Mouse (Mus musculus) macrophage (primary cell): ENCODE measurements around the gene Slc1a2. TPM values are rescaled to one million over a fixed set of nuclear protein-coding genes. Genes with fewer than 3 reads are reported as not detected.

Experiments used
- H3K27ac ChIP-seq: fragments of 350-480 bp; formaldehyde crosslinking; 2 replicates; pipeline ENCODE4 v1.9.0; 2021
- H3K36me3 ChIP-seq: fragments of 350-480 bp; formaldehyde crosslinking; 2 replicates; pipeline ENCODE4 v1.9.0; 2021; ENCODE audit errors: inconsistent target
- H3K4me3 ChIP-seq: fragments of 350-480 bp; formaldehyde crosslinking; 2 replicates; pipeline ENCODE4 v1.9.0; 2021; ENCODE audit errors: inconsistent target
- H3K79me2 ChIP-seq: fragments of 350-480 bp; formaldehyde crosslinking; 2 replicates; pipeline ENCODE4 v1.9.0; 2021; ENCODE audit errors: inconsistent target
- WGBS: methylation state at CpG from one replicate; pipeline ENCODE4 v1.1.7; 2026; ENCODE audit warnings: inconsistent platforms; ENCODE audit not compliant: missing documents; 5-methylcytosine and 5-hydroxymethylcytosine counted together
- polyA plus RNA-seq: library from polyadenylated mRNA; stranded (reverse); fragments of 250-400 nt; gene quantifications from 3 replicates; pipeline ENCODE4 v1.2.4, GENCODE M21; 2018; ENCODE audit warnings: inconsistent platforms
- total RNA-seq, 78 experiments: library from RNA; depleted of rRNA; stranded (reverse); fragments of 250-400 nt; gene quantifications; 1 replicate in 9 of 78; 2 replicates in 24 of 78; 3 replicates in 43 of 78; 4 replicates in 2 of 78; pipeline ENCODE4 v1.2.4; 2018; ENCODE audit warnings: inconsistent platforms in 56 of 78

Slc1a2 gene
- 1 to 10 TPM in 2 of 26 experiments, under 1 TPM in 10, not detected in 14; 0.06 to 1.8 (median 0.19) TPM for total RNA-seq (2018; cell fraction: chromatin; rRNA removed)
- total RNA-seq (2018; cell fraction: cytosol; rRNA removed) = 1 to 10 TPM in 1 of 26 experiments, under 1 TPM in 23, not detected in 2; 0.04 to 1.2 (median 0.30) TPM
- total RNA-seq (2018; cell fraction: nucleus; rRNA removed) = 1 to 10 TPM in 2 of 26 experiments, under 1 TPM in 14, not detected in 10; 0.06 to 1.1 (median 0.46) TPM
- polyA plus RNA-seq = 0.03 to 0.42 TPM (median 0.07 TPM) in 3 replicates

DNA sequence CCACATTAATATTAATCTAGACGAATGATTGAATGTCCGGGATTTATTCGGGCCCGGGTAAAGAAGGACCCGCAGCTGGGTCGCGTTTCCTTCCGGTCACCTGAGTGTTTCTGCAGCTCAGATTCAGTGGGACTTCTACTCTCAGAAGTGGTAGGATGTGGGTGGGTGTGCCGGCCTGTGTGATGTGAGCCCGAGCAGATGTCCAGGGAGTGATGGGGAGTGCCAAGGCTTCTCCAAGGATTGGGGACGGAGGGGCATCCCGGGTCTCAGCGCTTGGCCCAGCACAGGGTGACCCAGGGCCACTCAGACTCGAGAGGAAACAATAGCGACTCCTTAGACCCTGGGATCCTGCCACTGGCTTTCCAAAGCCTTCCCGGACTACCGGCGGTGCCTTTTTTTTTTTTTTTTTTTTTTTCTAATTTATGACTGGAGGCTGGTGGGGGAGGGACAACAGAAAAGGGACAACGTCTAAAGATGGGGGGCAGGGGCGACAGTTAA, at the start of gene Slc1a2:
Gene Slc1a2 (plus strand): TSS at position 497 of the 498 bp plus-strand sequence.
- H3K4me3 ChIP-seq = no peak within 1 kb of the TSS
- no peaks in the 10 kb centered on the region for H3K79me2 ChIP-seq
- 2% methylated on average over 14 of the region's 20 CpGs for WGBS
- H3K36me3 ChIP-seq = no peaks in the 10 kb centered on the region
- H3K27ac ChIP-seq = no peak within 1 kb of the TSS

DNA sequence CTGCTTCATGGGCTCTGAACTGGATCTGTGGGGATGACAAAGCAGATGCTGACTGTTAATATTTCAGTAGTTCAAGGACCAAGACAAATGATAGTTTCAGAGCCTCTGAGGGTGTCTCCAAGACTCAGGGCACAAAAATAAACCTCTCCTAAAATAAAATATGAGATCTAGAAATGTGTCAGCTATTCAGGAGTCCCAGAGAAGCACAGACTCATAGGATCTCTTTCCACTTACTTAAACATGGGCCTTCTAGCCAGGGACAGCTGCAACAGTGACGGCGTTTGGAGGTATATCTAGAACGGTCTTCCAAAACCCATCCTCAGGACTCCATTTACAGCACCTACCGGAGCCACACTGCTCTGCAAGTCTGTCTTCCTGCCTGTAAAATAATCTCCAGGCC, 48.0 kb upstream of the Slc1a2 start:
- Histone ChIP-seq H3K36me3 (no peaks in the 10 kb centered on the region), H3K4me3 (no peak overlapping the region), H3K79me2 (no peaks in the 10 kb centered on the region), H3K27ac (no peak overlapping the region)
- 100% methylated on average over 4 of the region's 4 CpGs for WGBS

DNA sequence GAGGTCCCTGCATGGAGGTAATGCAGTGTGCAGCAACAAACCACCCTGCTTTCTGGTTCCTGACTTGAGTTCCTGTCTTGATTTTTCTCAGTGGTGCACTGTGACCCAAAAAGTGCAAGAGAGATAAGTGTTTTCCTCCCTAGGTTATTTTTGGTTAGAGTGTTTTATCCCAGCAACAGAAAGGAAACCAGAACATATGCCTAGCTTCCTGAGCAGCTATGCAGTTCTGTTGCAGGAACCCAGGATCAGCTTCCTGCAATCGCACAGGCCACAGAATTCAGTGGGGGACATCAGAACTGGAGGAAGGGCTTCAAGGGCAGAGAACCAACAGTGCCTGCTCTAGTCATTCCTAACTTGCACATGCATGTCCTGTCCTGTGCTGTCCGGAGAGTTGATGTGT, 41.8 kb upstream of the Slc1a2 start:
- Histone ChIP-seq H3K36me3 (no peaks in the 10 kb centered on the region), H3K79me2 (no peaks in the 10 kb centered on the region), H3K27ac (no peak overlapping the region), H3K4me3 (no peak overlapping the region)
- 23% methylated on average over 2 of the region's 2 CpGs for WGBS

DNA sequence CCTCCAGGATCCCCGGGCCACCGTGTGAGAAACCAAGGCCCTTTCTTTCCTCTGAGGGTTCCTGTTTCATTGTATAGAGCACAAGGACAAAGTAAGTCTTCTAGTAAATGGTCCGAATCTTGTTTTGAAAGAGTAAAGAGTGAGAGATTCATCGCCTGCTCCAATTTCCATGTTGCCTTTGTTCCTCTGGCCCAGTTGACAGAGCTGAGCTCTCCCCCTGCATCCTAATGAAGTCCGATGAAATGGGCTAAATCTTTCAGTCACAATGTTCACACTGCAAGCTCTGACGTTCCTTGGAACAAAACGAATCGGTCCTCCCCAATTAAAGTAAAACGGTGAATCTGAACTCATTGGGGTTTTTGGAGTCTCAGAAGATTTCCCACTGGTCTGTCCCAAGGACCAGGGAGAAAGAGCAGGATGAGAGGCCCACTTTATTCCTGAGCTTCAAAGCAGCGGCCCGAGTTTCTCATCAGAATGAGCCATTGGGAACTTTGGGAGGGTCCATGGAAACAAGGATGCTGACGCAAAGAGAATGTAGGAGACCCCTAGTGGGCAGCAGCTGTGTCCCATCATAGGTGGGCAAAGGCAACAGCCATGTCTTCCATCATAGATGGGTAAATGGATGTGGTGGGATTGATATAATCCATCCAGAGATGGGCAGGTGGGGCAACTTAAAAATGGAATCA, 37.6 kb upstream of the Slc1a2 start:
- H3K27ac ChIP-seq = no peak overlapping the region
- no peaks in the 10 kb centered on the region for H3K36me3 ChIP-seq
- no peak overlapping the region for H3K4me3 ChIP-seq
- 89% methylated on average over 12 of the region's 12 CpGs for WGBS
- H3K79me2 ChIP-seq = no peaks in the 10 kb centered on the region

DNA sequence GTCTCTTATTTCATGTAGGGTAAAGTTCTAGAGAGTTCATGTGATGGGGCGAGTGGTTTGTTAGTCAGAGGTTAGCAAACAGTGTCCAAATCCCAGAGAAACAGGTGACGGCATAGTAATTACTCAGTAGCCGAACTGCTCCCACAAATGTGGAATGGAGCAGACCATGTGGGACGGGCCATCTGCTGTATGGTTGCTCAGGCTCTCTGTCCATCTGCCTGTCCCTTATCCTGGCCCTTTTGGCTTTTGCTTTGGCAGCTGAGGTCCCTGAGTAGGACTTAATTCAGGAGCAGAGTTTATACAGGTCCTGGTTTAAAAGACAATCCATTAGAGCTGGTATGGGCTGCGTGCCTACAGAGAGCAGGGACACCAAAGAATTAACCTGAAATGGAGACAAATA, 36.3 kb upstream of the Slc1a2 start:
- WGBS = 94% methylated on average over 5 of the region's 5 CpGs
- H3K27ac ChIP-seq = no peak overlapping the region
- no peaks in the 10 kb centered on the region for H3K36me3 ChIP-seq
- no peak overlapping the region for H3K4me3 ChIP-seq
- H3K79me2 ChIP-seq = no peaks in the 10 kb centered on the region

DNA sequence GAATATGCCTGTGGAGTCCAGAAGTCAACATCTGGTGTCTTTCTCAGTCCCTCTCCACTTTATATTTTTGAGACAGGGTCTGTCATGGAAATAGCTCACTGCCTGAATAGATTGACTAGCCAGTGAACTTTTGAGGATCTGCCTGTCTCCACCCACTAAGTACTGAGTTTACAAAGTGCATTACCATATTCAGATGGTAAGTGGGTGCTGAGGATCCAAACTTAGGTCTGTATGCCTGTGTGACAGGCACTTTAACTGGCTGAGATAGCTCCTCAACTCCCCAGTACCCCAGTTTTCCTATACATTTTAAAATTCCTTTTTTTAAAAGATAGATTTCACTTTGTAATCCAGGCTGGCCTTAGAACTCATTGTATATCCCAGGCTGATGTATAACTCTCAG, 35.5 kb upstream of the Slc1a2 start:
- Histone ChIP-seq H3K36me3 (no peaks in the 10 kb centered on the region), H3K4me3 (no peak overlapping the region), H3K79me2 (no peaks in the 10 kb centered on the region), H3K27ac (no peak overlapping the region)

DNA sequence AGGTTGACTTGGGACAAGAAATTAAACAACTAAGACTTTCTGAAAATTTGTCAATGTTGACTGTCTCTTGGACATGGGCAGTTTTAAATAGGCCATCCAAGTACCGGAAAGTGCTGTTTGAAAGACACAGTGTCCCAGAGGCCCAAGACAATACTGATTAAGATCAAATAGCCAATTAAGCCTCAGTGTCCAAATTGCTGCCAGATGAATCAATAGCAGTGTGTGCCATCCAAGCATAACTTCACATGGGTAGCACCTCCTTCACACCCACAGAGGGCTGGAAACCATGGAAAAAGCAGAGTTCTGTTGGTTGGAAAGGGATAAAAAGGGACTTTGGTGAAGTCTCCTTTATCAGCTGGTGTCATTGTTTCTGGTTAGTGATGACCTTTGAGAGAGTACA, 33.9 kb upstream of the Slc1a2 start:
- WGBS = 93% methylated on average over 1 of the region's 1 CpGs
- H3K27ac ChIP-seq = no peak overlapping the region
- no peaks in the 10 kb centered on the region for H3K36me3 ChIP-seq
- no peak overlapping the region for H3K4me3 ChIP-seq
- H3K79me2 ChIP-seq = no peaks in the 10 kb centered on the region

DNA sequence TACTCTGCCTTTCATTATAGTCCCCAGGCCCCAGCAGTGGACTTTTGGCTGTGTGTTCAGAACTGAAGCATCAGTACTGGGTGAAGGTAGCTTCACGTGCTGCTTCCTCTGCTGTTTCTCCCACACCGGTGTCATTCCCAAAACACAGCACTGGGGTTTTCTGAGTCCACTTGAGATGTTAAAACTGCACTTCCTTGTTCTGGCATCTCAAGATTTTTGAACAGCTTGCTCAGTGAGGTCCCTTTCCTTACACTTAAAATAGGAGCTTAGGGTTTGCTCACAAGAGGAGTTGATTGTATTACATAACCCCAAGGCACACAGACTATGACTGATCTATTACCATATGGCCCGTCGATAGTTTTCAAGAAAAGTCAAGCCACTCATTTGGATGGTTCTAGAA, 26.1 kb upstream of the Slc1a2 start:
- no peaks in the 10 kb centered on the region for H3K36me3 ChIP-seq
- no peak overlapping the region for H3K27ac ChIP-seq
- H3K79me2 ChIP-seq = no peaks in the 10 kb centered on the region
- no peak overlapping the region for H3K4me3 ChIP-seq
- 83% methylated on average over 4 of the region's 4 CpGs for whole genome bisulfite sequencing

DNA sequence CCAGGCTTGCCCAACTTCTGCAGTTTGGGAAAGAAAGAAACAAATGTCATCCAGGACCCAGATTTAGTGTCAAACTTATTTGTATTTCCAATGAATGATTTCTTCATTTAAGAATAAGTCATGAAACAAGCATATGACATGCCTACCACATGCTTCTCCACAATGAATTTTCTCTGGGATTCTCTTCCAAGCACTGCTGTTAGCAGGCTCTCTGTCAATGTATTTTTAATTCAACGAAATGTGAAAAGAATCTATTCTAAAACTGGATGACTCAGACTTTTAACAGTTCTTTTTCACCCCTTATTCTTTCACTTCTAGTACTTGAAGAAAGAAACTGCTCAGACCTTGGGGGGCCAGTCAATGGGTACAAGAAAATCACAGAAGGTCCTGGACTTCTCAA, 24.4 kb upstream of the Slc1a2 start:
- Histone ChIP-seq H3K36me3 (no peaks in the 10 kb centered on the region), H3K27ac (no peak overlapping the region), H3K4me3 (no peak overlapping the region), H3K79me2 (no peaks in the 10 kb centered on the region)
- 100% methylated on average over 1 of the region's 1 CpGs for WGBS

DNA sequence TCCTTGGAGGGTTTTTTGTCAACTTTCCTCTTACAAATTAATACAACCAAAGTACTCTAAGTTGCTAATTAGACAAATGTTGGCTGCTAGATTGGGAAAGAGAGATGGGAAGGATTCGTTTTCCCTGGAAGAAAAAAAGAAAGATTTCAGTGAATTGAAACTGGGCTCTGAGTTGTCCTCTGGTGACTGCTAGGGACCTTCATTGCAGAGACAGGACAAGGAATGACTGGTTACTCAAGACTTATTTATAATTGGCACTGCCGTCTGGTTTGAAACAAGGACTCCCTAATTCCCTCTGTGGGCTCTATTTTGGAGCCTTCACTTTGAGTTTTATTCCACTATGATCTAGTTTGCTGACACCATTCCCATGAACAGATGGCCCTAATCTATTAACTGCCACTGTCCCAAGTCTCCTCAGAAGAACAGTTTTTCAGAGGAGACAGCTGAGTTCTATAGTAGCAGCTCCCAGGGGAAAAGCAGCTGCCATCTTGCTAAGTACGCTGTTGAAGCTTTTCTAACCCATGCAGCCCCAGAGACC, 22.9 kb upstream of the Slc1a2 start:
- WGBS = 97% methylated on average over 3 of the region's 3 CpGs
- Histone ChIP-seq H3K27ac (no peak overlapping the region), H3K36me3 (no peaks in the 10 kb centered on the region), H3K79me2 (no peaks in the 10 kb centered on the region), H3K4me3 (no peak overlapping the region)

DNA sequence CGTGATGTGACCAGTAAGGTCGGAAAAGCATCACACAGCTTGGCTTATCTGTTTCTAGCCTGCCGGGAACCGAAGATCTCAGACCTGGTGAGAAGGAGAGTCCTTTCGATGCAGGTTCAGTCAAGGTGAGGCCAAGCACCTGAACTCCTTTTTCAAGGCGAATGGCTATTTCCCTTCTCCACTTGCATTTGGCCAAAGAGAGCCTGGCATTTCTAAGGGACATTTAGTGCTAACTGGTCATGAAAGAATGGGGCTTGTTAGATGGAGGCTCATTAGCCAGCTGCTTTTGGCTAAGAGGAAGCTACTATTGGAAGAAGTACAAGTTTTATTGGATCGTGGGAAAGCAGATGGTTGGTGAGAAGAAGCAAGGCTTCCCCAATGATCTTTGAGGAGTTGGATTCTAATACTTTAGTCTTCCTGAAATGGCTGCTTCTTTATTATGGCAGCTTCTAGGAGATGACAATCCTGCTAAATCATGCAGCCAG, 22.3 kb upstream of the Slc1a2 start:
- no peaks in the 10 kb centered on the region for H3K36me3 ChIP-seq
- 97% methylated on average over 7 of the region's 7 CpGs for WGBS
- no peaks in the 10 kb centered on the region for H3K79me2 ChIP-seq
- no peak overlapping the region for H3K4me3 ChIP-seq
- no peak overlapping the region for H3K27ac ChIP-seq

DNA sequence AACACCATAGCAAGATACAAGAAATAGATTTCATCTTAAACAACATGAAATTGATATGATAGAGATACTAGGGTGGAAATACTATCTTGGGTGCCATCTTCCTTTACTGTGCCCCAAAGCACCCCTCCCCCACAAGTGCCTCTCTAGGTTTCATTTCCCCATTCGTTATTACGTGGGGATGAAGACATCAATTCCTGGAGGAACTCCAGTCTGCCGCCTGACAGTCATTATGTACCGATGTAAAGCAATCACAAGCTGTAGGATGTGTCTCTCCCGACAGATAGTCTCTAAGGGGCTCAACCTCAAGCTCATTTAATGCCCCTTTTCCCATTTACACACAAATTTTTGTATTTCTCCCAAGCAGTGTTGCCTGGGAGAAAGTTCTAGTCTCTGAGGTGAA, 20.3 kb upstream of the Slc1a2 start:
- H3K4me3 ChIP-seq = no peak overlapping the region
- 21% methylated on average over 5 of the region's 5 CpGs for WGBS
- no peaks in the 10 kb centered on the region for H3K36me3 ChIP-seq

DNA sequence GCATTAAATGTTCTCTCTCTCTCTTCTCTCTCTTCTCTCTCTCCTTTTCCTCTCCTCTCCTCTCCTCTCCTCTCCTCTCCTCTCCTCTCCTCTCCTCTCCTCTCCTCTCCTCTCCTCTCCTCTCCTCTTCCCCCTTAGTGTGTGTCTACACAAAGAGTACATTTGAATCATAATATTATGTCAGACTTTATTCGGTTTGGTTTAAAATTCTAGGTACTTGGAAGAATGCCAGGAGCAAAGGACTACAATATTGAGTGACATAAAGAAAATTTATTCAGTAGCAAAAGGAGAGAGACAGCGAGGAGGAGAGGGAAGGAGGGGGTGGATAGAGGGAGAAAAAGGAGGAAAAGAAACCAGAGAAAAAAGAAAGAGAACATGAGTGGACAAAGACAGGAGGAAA, 19.8 kb upstream of the Slc1a2 start:
- H3K27ac ChIP-seq = no peak overlapping the region
- WGBS = 51% methylated on average over 2 of the region's 2 CpGs
- no peaks in the 10 kb centered on the region for H3K36me3 ChIP-seq
- no peaks in the 10 kb centered on the region for H3K79me2 ChIP-seq
- H3K4me3 ChIP-seq = no peak overlapping the region

More for the DNA sequence above, 20.3 kb upstream of the Slc1a2 start:
- no peaks in the 10 kb centered on the region for H3K79me2 ChIP-seq
- H3K27ac ChIP-seq = no peak overlapping the region

DNA sequence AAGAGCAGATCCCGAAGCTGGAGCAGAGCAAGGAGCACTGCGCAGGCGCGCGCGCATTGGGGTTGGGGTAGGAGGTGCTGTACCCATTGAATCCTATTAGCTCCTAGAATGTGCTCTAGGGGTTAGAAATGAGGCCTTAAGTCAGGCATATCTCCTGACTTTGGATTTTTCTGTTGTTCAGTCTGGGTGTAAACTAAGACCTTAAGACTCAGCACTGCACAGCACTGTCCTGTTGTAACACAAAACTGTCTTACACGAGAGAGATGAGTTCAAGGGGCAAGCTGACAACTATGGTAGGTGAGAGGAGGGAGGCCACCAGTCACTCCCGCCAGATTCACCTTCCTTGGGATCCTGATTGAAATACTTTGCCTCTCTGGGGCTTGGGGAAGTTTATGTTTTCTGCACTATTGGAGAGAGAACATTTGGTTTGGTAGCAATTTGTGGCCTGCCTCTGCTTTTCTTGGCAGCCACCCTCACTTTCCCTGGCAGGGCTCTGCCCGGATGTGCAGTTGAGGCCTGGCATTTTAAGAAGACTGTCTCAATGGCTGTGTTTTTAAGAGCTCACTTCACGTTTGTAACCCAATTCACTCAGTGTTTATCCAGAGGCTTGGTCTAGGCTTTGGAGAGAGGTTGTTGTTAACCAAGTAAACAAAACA, 9.5 kb upstream of the Slc1a2 start:
- Histone ChIP-seq H3K27ac (no peak overlapping the region), H3K79me2 (no peaks in the 10 kb centered on the region), H3K36me3 (no peaks in the 10 kb centered on the region), H3K4me3 (no peak overlapping the region)
- 89% methylated on average over 10 of the region's 10 CpGs for WGBS

DNA sequence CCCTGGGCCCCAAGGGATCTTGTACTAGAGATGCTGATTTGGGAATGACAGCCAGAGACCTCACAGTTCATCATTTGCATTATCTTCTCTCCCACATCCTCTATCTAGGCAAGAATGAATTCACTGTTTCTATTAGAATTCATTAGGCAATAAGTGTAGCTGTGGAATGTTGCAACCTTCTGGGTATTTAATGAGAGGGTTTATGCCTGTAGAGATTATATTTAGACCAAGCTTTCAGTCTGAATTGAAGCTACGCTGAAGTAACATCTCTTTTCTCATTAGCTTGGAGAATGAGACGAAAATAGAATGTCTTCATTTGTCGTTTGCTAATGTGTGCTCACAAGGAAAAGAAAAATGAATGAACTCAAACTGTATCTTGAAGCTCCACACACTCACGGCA, 8.1 kb upstream of the Slc1a2 start:
- 70% methylated on average over 4 of the region's 4 CpGs for WGBS
- no peaks in the 10 kb centered on the region for H3K79me2 ChIP-seq
- no peak overlapping the region for H3K4me3 ChIP-seq
- no peak overlapping the region for H3K27ac ChIP-seq
- H3K36me3 ChIP-seq = no peaks in the 10 kb centered on the region
